Mouse (Mus musculus) cerebellum, adult 2 months (tissue): ENCODE measurements at regions not wholly inside any gene's neighbourhood (a gene's known extent, or its start where the extent isn't known, plus 50 kb on each side); places are given as distances from the start of the nearest gene placed in this dataset.

Experiments used
- DNase-seq, 2 experiments: peaks; one replicate each; pipeline ENCODE4 v3.0.0; 2021
- H3K27ac ChIP-seq: fragments of 200-500 bp; 2 replicates; pipeline ENCODE4 v1.5.1; 2012; ENCODE audit warnings: low read length, control low read depth, inconsistent platforms; ENCODE audit not compliant: insufficient read depth
- H3K27me3 ChIP-seq: fragments of 200-500 bp; 2 replicates; pipeline ENCODE4 v1.6.1; 2012; ENCODE audit warnings: inconsistent platforms, mild to moderate bottlenecking, low read length, moderate library complexity; ENCODE audit not compliant: control insufficient read depth, insufficient read depth
- H3K4me1 ChIP-seq: fragments of 200-500 bp; 2 replicates; pipeline ENCODE4 v1.6.1; 2011; ENCODE audit warnings: low read length; ENCODE audit not compliant: control insufficient read depth, insufficient read depth
- H3K4me3 ChIP-seq: fragments of 200-500 bp; replicated peaks from 2 replicates; pipeline ENCODE3; 2011; ENCODE audit warnings: mild to moderate bottlenecking, low read depth, low read length, control low read depth; ENCODE audit not compliant: insufficient read depth
- CTCF ChIP-seq: fragments of 200-500 bp; IDR thresholded peaks from 2 replicates; pipeline ENCODE4 v1.5.1; 2011; ENCODE audit warnings: low read depth, mild to moderate bottlenecking, control low read depth, low read length, moderate library complexity, borderline replicate concordance; ENCODE audit not compliant: insufficient read depth
- POLR2A ChIP-seq: fragments of 200-500 bp; IDR thresholded peaks from 2 replicates; pipeline ENCODE4 v1.6.1; 2011; ENCODE audit warnings: low read length, control low read depth, borderline replicate concordance; ENCODE audit not compliant: insufficient read depth
- WGBS: fragments of 180-500 bp; shearing (Covaris S2); methylation state at CpG from one replicate; pipeline ENCODE4 v1.1.7; 2018; 5-methylcytosine and 5-hydroxymethylcytosine counted together

- Histone ChIP-seq H3K27ac (no peak overlapping the region), H3K27me3 (no peaks in the 10 kb centered on the region), H3K4me1 (peaks cover 10% of the 10 kb centered on the region), H3K4me3 (no peak overlapping the region)
- 83% methylated on average over 3 of the region's 3 CpGs for WGBS
- no peak for DNase-seq
- TF ChIP-seq CTCF, result no peak
- no peak for TF ChIP-seq POLR2A
These were observed 81.4 kb downstream of the Lhx2 start for GRCm38 (mm10) chr2:38420498-38420897.

GRCm38 (mm10) chr2:38422406-38422805 is 83.3 kb downstream of the Lhx2 start:
- Histone ChIP-seq H3K27me3 (no peaks in the 10 kb centered on the region), H3K4me1 (peaks cover 10% of the 10 kb centered on the region), H3K27ac (no peak overlapping the region), H3K4me3 (no peak overlapping the region)
- TF ChIP-seq POLR2A (no peak), CTCF (no peak)
- 98% methylated on average over 3 of the region's 3 CpGs for WGBS
- DNase-seq, result no peak

- H3K4me3 ChIP-seq, result no peak overlapping the region
- 10% methylated on average over 7 of the region's 7 CpGs for WGBS
- peaks cover 10% of the 10 kb centered on the region for H3K4me1 ChIP-seq
- no peak overlapping the region for H3K27ac ChIP-seq
- no peak for TF ChIP-seq CTCF
- no peak for TF ChIP-seq POLR2A
- H3K27me3 ChIP-seq, result no peaks in the 10 kb centered on the region
- peak; percentile 61 to 64 for DNase-seq
These were observed 84.8 kb downstream of the Lhx2 start for GRCm38 (mm10) chr2:38423886-38424277.

- Histone ChIP-seq H3K27me3 (no peaks in the 10 kb centered on the region), H3K27ac (no peak overlapping the region)
- 32% methylated on average over 22 of the region's 22 CpGs for WGBS
These were observed 85.3 kb downstream of the Lhx2 start for GRCm38 (mm10) chr2:38424278-38424931.

GRCm38 (mm10) chr2:38424976-38425375 is 85.9 kb downstream of the Lhx2 start:
- H3K27ac ChIP-seq, result no peak overlapping the region
- WGBS, result 66% methylated on average over 9 of the region's 9 CpGs
- no peak for DNase-seq
- no peak for TF ChIP-seq CTCF
- no peak for TF ChIP-seq POLR2A
- H3K4me1 ChIP-seq, result peaks cover 10% of the 10 kb centered on the region
- no peaks in the 10 kb centered on the region for H3K27me3 ChIP-seq
- no peak overlapping the region for H3K4me3 ChIP-seq

More at GRCm38 (mm10) chr2:38424278-38424931, 85.3 kb downstream of the Lhx2 start:
- no peak for DNase-seq
- Histone ChIP-seq H3K4me1 (peaks cover 10% of the 10 kb centered on the region), H3K4me3 (no peak overlapping the region)
- TF ChIP-seq CTCF, result no peak
- no peak for TF ChIP-seq POLR2A

GRCm38 (mm10) chr2:38429752-38430378 is 81.6 kb upstream of the Nek6 start:
- 47% methylated on average over 6 of the region's 6 CpGs for WGBS
- H3K4me1 ChIP-seq, result no peaks in the 10 kb centered on the region
- TF ChIP-seq CTCF, result peak; percentile 83
- no peak for TF ChIP-seq POLR2A

GRCm38 (mm10) chr2:38431546-38431945 is 79.9 kb upstream of the Nek6 start:
- Histone ChIP-seq H3K4me3 (no peak overlapping the region), H3K27ac (no peak overlapping the region), H3K27me3 (no peaks in the 10 kb centered on the region), H3K4me1 (no peaks in the 10 kb centered on the region)
- TF ChIP-seq POLR2A (no peak), CTCF (no peak)
- 30% methylated on average over 5 of the region's 5 CpGs for WGBS
- DNase-seq, result no peak

More at GRCm38 (mm10) chr2:38429752-38430378, 81.6 kb upstream of the Nek6 start:
- Histone ChIP-seq H3K4me3 (no peak overlapping the region), H3K27ac (no peak overlapping the region), H3K27me3 (no peaks in the 10 kb centered on the region)
- DNase-seq, result peak; percentile 69 to 85

GRCm38 (mm10) chr2:38433736-38434135 is 77.7 kb upstream of the Nek6 start:
- no peaks in the 10 kb centered on the region for H3K4me1 ChIP-seq
- 9% methylated on average over 3 of the region's 3 CpGs for WGBS
- H3K27me3 ChIP-seq, result no peaks in the 10 kb centered on the region
- H3K4me3 ChIP-seq, result no peak overlapping the region
- no peak overlapping the region for H3K27ac ChIP-seq
- peak in 1 of 2 experiments; percentile 15 for DNase-seq
- no peak for TF ChIP-seq POLR2A
- TF ChIP-seq CTCF, result peak; percentile 35; the same call in 1 of the 2 replicates
